Mouse (Mus musculus): ENCODE measurements around the gene Cgn.

The Cgn gene

DNA sequence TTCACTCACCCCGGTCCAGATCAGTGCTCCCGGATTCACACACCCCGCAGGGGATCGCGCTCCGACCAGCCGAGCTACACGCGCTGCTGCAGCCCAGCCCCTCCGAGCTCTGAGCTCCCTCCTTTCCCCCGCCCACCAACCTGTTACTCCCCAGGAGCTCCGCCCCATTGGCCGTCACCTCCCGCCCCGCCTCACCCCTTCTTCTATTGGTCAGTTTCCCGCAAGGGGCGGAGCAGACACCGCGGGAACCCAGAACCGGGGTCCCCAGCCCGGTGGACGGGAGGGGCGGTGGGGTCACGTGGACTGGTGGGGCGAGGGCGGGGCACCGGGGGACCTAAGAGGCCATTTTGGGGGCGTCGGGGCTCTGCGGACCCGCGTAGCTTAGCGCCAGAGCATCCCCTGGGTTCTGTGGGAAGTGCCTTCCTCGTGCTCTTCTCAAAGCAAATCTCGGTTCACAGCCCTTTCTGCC is at the start of gene Cgn:
Gene Cgn, minus strand, starts transcription at position 126 of the 469 bp plus-strand sequence.
- DNase-seq (ENCODE audit: low read depth, low spot score), result peak; percentile 63

- DNase-seq (ENCODE audit: low read depth, low spot score), result no peak
These were observed 49.1 kb upstream of the Cgn start for GRCm38 (mm10) chr3:94835396-94835795.

DNA sequence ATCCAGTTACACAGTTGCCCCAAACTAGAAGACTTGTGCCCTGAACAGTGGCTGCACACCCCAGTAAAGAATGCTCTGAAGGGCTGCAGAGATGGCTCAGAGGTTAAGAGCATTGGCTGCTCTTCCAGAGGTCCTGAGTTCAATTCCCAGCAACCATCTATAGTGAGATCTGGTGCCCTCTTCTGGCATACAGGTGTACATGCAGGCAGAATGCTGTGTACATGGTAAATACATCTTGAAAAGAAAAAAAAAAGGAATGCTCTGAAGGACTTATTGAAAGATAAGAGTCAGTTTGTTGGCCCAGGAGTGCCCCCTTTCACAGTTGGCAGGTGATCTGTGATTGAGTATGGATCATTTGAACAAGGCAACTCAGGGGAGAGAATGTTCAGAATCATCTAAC is 47.1 kb upstream of the Cgn start:
- no peak for DNase-seq (ENCODE audit: low read depth, low spot score)

DNA sequence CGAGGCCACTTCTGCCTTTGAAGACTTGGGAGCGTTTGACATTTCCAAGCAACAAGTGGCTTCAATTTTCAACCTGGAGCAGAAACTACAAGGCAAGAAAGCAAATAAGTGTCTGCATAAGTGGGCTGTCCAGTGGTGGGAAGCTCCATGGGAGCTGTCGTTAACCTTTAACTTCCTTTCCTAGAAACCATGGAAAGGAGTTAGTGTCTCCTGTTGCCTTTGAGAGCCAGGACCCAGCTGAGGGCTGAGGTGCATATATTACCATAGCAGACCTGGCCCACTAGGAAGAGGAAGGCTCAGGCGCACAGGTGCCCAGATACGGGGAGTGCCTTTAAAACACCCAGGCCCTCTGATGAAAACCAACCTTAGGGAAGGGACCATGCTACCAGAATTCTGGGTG is 46.4 kb upstream of the Cgn start:
- no peak for DNase-seq (ENCODE audit: low read depth, low spot score)

DNA sequence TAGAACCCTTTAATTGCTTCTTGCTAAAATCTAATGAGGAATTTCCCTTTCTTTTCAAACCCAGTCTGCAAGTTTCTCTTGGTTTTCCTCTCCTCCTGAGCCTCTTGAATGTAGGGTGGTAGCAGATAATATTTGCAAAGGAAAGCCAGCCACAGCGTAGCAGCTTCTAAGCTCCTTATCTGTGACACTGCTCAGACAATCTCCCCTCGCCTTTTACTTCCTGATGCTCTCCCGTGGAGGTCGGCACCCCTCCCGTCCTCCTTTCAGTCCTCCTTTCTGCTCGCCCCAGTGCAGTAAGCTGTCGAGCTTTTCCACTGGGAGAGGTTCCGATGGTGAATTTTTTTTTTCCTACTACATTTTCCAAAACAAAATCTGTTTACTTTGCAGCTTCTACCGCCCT is 45.8 kb upstream of the Cgn start:
- DNase-seq (ENCODE audit: low read depth, low spot score), result no peak

- no peak for DNase-seq (ENCODE audit: low read depth, low spot score)
These were observed 37.8 kb upstream of the Cgn start for GRCm38 (mm10) chr3:94824110-94824509.

GRCm38 (mm10) chr3:94822082-94822481 is 35.8 kb upstream of the Cgn start:
- no peak for DNase-seq (ENCODE audit: low read depth, low spot score)

GRCm38 (mm10) chr3:94821008-94821638 is 34.8 kb upstream of the Cgn start:
- DNase-seq (ENCODE audit: low read depth, low spot score), result no peak

DNA sequence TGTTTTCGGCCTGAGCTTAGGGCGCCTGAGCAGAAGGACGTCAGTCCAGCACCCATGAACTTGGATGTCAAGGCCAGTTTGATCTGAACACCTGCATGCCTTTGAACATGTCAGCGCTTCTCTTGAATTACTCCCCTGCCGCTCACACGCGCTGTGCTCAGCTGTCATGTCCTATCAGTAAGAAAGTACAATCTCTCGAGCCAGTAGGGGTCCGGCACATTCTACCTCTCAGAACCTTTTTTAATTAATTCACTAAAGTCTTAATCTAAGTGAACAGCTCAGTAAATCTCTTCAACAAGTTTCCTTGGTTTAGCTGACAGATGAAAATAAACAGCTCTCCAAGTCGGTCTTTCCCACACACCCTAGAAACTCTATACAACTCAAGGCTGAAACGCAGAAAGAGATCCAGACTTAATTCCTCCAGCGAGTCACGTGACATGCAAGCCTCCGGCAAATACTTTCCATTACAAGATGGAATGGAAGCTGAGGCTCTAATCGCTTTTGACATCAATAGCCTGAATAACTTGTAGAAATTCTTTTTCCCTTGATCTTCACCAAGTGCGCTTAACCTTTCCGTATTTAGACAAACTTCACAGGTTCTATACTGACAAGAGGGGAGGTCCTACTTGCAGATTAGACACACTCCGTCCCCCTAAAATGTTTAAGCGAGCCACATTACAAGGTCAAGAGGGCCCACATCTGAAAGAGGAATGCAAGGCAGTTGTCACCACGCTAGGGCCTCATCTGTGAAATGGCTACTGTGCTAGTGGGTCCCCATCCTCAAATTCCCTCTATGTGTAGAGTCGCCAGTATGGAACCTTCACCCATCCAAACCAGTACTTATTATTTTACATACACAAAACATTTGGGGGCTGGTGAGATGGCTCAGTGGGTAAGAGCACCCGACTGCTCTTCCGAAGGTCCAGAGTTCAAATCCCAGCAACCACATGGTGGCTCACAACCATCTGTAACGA is 33.4 kb upstream of the Cgn start:
- DNase-seq (ENCODE audit: low read depth, low spot score), result no peak

GRCm38 (mm10) chr3:94817731-94818130 is 31.4 kb upstream of the Cgn start:
- DNase-seq (ENCODE audit: low read depth, low spot score), result no peak

DNA sequence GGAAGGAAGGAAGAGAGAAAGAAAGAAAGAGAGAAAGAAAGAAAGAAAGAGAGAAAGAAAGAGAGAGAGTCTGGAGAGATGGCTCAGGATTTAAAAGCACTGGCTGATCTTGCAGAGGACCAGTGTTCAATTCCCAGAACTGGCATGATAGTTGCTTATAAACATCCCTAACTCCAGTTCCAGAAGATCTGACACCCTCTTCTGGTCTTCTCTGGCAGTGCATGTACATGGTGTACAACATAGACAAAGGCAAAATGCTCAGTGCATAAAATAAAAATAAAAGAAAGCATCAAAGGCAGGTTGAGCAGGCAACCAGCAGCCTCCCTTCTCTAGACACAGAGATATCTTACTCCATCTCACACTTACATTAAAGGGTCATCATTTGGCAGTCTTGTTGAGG is 29.3 kb upstream of the Cgn start:
- no peak for DNase-seq (ENCODE audit: low read depth, low spot score)

- no peak for DNase-seq (ENCODE audit: low read depth, low spot score)
These were observed 28.4 kb upstream of the Cgn start for GRCm38 (mm10) chr3:94814663-94815062.

GRCm38 (mm10) chr3:94814063-94814462 is 27.8 kb upstream of the Cgn start:
- no peak for DNase-seq (ENCODE audit: low read depth, low spot score)

DNA sequence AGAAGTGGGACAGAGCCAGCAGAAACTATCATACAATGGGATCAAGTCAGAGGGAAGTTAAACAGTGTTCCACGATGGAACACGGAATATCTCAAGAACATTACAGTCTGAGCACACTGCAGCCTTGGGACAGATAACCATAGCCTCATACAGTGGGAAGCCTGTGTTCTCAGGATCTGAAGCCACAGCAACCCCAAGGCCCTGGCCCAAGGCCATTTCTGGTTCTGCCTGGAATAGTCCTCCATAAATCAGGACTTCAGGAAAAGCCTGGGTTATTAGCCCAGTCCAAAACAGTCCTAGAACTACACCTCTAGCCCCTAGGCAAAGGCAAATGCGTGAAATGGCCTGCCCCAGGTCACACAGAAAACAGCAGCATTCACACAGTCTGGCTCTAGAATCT is 27.4 kb upstream of the Cgn start:
- DNase-seq (ENCODE audit: low read depth, low spot score), result no peak

GRCm38 (mm10) chr3:94811628-94812027 is 25.3 kb upstream of the Cgn start:
- DNase-seq (ENCODE audit: low read depth, low spot score), result no peak

DNA sequence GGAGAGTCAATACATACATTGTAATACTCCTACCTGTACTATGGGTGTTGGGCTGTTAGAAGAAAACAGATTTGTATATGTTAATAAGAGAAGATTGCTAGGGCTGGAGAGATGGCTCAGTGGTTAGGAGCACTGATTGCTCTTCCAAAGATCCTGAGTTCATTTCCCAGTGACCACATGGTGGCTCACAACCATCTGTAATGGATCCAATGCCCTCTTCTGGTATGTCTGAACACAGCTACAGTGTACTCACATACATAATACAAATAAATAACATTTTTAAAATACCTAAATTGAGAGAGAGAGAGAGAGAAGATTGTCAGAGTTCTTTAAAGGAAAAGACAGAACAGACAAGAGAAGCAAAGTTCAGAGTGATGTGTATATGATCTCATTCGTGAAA is 22.0 kb upstream of the Cgn start:
- DNase-seq (ENCODE audit: low read depth, low spot score), result no peak

- DNase-seq (ENCODE audit: low read depth, low spot score), result no peak
These were observed 18.7 kb upstream of the Cgn start for GRCm38 (mm10) chr3:94804976-94805375.

DNA sequence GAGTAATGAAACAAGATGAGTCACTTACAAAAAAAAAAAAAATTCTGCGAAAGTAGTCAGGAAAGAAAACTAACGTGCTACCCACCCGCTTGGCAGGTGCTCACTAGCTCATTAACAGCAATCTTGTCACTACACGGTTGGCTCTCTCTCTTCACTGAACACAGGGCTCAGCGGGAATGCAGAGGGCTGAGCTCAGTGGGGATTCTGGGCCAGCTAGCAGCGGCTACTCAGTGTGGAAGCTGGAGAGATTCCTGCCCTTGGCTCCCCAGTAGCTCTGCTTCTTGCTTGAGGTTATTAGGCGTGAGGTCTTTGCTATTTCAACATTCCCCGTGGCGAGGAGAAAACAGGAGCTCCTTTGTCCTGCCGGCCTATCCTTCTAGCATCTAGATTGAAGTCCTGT is 17.9 kb upstream of the Cgn start:
- peak; percentile 27 for DNase-seq (ENCODE audit: low read depth, low spot score)

- no peak for DNase-seq (ENCODE audit: low read depth, low spot score)
These were observed 9.9 kb upstream of the Cgn start for GRCm38 (mm10) chr3:94796181-94796580.

DNA sequence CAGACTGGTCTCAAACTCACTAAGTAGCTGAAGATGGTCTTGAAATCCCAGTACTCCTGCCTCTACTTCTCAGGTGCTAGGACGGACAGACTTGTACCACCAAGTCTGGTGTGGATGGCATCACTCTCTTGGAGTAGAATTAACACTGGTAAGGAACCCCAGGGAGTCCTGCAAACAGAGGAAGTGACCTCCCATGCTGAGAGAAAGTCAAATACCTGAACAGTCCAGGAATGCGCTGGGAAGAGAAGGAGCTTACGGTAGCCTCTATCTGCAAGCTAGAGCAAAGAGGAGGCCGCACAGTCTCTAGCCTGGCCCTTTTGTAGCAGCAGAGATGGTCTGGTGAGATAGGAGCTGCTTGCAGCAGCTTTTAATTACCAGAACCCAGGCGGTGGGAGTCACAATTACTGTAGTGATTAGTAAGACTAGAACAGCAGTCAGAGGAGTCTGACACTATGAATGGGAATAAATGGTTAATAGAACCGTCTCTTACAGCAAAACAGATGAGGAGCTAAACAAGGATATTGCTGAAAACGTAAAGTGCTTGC is 9.4 kb upstream of the Cgn start:
- no peak for DNase-seq (ENCODE audit: low read depth, low spot score)

DNA sequence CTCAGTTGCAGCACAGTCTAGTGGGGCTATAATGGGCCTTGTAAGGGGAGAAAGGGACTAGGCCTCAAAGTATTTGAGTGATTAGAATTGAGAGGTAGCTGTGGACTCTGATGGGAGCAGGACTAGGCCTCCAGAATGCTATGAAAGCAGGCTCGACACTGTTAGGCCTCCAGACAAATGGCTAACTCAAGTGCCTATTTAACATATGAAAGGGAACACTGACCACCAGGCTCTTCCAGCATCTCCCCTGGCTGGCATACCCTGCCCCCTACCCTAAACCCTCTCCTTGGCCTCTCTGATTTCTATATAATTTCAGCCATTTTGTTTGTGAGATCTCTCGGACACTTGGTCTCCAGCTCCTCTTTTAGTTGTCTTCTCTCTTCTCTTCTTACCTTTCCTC is 8.1 kb upstream of the Cgn start:
- no peak for DNase-seq (ENCODE audit: low read depth, low spot score)

DNA sequence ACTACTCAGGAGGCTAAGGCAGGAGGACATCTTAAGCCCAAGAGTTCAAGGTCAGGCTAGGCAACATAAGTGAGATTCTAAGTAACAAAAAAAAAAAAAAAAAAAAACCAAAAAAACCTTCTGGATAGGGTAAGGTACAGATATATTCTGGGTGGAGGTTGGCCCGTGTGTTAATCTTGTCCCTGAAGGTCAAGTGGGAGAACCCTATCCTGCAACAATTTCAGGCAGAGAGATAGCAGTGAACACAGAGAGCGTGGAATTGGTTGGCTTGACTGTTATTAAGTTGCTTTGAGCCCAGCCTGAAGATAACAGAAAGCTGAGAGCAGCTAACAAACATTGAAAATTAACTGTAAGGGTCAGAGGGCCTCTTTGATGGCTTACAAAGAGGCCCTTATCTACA is 7.4 kb upstream of the Cgn start:
- DNase-seq (ENCODE audit: low read depth, low spot score), result no peak

- DNase-seq (ENCODE audit: low read depth, low spot score), result no peak
These were observed 6.0 kb upstream of the Cgn start for GRCm38 (mm10) chr3:94792258-94792657.
